Mouse (Mus musculus): ENCODE measurements around the gene Trafd1.

- TF ChIP-seq POLR2A (IDR thresholded peaks at IDR 0.05; ENCODE audit: control insufficient read depth, low read depth, low read length) (no peak), CTCF (IDR thresholded peaks at IDR 0.05; ENCODE audit: control insufficient read depth, insufficient read depth, insufficient replicate concordance, low read depth, low read length) (no peak)
Measured at GRCm38 (mm10) chr5:121363441-121363840, 22.0 kb downstream of the Trafd1 start.
